Mouse (Mus musculus): ENCODE measurements at regions not wholly inside any gene's neighbourhood (a gene's known extent, or its start where the extent isn't known, plus 50 kb on each side); places are given as distances from the start of the nearest gene placed in this dataset.

- no peak for DNase-seq (ENCODE audit: low spot score in 2 of 2)
These were observed 70.2 kb upstream of the Il15 start for GRCm38 (mm10) chr8:82473266-82473665.

GRCm38 (mm10) chr8:82471825-82472224 is 68.8 kb upstream of the Il15 start:
- DNase-seq (ENCODE audit: low spot score in 2 of 2) = no peak

GRCm38 (mm10) chr8:82469824-82470223 is 66.8 kb upstream of the Il15 start:
- no peak for DNase-seq (ENCODE audit: low spot score in 2 of 2)

- no peak for DNase-seq (ENCODE audit: low spot score in 2 of 2)
These were observed 59.8 kb upstream of the Il15 start for GRCm38 (mm10) chr8:82462841-82463240.

- DNase-seq (ENCODE audit: low spot score in 2 of 2) = no peak
These were observed 56.0 kb upstream of the Il15 start for GRCm38 (mm10) chr8:82459007-82459406.

- DNase-seq (ENCODE audit: low spot score in 2 of 2) = no peak
These were observed 51.0 kb upstream of the Il15 start for GRCm38 (mm10) chr8:82454056-82454455.

Measured in heart, adult 9 months (tissue).